Mouse (Mus musculus) urinary bladder, postnatal 4 days (tissue): ENCODE results near the gene Gm28036.

ENCODE experiments used
- DNase-seq, 2 experiments: peaks; one replicate each; pipeline ENCODE4 v3.0.0; 2021 to 2022; ENCODE audit warnings: low spot score in 2 of 2

The Gm28036 gene

DNA sequence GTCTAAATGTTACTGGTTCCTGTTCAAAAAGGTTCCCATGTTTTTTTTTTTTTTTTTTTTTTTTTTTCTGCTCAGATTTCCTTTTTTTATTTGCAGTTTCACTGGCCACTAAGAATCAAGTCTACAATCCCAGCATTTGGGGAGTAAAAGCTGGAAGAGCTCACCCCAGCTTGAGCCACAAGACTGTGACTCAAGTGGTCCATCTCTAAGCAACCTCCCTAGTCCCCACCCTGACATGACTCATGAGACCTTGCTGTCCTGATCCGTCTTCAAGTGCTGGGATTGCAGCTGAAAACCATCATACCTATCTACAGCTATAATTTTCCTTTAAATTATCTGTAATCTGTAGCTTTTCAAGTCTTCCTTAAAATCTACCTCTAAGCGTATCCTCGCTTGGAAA is 42.4 kb downstream of the Gm28036 start:
- no peak for DNase-seq

DNA sequence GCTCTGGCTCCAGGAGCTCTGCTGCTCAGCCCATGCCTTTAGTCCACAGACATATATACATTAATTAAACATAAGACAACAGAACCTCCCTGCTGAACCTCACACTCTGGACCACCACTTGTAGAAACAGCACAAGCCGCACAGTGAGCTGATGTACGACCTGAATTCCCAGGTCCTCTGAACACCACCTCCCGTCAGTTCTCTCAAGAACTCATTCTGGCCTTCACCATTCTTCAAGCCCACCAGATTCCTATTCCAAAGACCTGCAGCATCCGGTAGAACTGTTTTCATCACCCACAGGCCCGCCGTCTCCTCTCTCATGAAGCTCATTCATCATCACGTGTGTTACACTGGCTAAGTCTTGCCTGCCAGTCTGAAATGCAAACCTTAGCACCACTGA is 46.5 kb downstream of the Gm28036 start:
- DNase-seq: no peak

- DNase-seq: no peak
Observed at GRCm38 (mm10) chr2:156079674-156080073, 47.2 kb downstream of the Gm28036 start.

GRCm38 (mm10) chr2:156079183-156079560 is 47.7 kb downstream of the Gm28036 start:
- no peak for DNase-seq

DNA sequence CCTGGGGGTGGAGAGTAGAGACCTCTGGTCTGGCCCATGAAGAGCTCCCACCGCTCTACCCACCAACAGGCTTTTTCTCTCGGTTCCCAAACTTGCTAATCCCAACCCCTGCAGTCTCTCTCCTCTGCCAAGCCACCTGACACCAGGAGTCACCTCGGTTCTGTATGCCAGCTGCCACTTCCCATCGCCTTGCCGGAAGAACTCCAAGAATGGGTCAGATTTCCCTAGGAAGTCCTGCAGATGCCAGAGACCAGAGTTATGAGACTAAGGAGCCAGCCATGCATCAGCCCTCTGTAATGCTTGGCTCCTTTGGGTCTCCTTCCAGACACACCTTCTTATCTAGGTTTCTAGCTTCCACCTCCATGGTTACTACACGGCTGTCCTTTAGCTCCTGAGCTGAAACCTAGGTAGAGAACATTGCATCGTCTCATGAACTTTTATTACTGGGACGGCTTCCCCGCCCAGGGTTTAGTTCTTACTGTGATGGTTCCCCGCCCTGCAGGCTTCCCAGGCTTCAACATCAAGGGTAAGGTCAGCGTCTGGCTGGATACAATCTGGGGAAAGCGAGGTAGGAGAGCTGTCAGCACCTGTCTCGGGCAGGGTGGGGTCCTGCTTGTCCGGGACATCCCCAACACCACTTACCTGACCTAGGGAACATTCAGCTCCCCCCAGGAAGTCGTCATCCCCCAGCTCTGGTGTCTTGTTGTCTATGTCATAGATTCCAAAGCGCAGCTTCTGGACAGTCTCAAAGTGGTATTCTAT is 48.3 kb downstream of the Gm28036 start:
- DNase-seq: no peak

DNA sequence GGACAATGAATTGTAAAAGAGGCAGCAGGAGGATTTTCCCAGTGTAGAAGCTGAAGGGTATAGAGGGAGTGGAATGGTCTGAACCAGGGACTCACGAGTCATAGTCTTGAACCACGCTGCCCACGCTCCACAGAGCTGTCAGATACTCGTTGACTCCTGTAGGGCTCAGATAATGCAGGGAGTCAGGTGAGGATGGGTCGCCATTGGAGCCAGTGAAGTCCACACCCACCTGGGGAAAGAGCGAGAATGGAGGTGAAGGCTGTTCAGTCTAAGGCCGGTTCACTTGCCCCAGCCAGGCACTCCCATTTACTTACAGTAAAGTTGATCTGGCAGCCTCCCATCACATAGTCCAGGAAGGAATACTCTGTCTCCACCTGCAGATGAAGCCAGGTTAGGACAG is 49.4 kb downstream of the Gm28036 start:
- DNase-seq: no peak

DNA sequence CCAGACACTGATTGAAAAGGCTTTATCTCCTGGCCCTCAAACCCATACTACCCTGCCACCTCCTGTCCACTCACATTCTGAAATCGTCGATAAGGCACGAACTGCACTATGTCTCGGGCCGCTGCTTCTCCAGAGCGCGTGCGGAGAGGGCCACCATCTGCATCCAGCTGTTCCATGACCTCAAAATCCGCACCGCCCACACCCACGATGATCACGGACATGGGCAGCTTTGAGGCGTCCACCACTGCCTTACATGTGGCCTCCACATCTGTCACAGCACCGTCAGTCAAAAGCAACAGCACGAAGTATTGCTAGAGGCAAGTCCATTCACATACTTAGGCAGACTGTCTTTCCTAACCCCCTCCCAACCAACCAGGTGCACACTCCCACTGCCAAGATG is 53.2 kb downstream of the Gm28036 start:
- DNase-seq: no peak

DNA sequence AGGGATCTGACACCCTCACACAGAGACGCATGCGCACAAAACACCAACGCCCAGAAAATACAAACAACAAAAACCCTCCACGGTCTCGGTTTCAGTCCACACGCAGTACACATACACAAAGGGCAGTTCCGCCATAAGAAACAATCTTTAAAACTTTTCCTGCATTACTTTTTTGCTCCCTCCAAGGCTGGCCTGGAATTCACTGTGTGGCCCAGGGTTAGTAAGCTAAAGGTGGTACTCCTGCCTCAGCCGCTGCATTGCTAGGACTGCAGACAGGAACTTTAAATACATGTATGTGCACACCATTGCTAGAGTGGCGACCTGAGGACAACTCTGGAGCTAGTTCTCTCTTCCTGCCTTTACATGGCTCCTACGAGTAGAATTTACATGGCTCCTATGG is 55.7 kb downstream of the Gm28036 start:
- no peak for DNase-seq

GRCm38 (mm10) chr2:156067916-156068315 is 59.0 kb downstream of the Gm28036 start:
- DNase-seq: no peak

DNA sequence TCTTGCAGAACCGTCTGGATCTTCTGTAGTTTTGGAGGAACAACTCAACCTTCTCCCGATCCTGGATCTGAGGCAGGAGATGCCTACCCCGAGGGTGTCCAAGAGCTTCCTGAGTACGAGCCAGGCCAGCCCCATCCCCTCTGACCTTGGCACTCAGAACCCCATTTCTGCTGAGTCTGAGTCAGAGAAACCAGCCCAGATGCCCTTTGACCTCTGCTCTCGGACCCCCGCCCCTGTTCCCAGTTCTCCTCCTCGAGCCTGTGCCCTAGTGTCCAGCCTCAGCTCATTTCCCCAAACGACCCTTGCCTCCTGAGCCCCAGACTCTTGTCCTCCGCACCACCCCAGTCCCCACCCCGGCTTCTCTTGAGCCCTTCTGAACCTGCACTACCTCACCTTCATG is 60.8 kb downstream of the Gm28036 start:
- no peak for DNase-seq

DNA sequence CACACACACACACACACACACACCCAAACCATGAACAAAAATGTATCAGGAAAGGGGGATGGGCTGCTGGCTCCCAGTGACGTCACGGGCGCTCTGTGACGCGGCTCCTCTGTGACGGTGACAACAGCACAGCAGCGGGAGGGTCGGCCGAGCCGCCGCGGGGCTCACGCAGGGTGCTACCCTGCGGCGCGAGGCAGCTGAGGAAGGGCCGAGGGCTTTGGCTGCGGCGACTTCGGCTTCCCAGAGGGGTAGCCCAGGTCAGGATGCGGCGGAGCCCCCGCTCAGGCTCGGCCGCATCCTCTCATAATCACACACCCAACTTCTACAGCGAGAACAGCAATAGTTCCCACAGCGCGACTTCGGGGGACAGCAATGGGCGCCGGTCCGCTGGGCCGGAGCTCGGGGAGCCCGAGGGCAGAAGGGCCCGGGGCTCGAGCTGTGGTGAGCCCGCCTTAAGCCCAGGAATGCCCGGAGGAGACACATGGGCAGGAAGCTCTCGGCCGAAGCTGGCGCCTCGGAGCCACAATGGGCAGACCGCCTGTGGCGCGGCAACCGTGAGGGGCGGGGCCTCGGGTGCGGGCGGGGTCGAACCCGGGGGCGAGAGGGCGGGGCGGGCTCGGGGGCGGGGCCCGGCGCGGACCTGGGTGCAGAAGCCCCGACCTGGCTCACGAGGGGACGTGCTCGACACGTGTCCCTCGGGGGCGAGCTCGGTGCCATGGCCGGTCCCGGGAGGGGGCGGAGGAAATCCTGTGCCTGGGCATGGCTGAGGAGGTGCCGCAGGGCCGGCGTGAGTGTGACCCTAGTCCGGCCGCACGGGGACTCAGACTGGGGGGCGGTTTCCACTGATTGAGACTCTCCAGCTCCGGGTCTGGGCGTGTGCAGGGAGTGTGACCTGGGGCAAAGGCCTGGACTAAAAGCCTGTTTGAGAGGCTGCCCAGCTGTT is 61.5 kb downstream of the Gm28036 start, which contains the start of gene Spag4:
TSS of gene Spag4 (plus strand) at position 77 of the 943 bp plus-strand sequence.
- peak; percentile 61 to 79 for DNase-seq

DNA sequence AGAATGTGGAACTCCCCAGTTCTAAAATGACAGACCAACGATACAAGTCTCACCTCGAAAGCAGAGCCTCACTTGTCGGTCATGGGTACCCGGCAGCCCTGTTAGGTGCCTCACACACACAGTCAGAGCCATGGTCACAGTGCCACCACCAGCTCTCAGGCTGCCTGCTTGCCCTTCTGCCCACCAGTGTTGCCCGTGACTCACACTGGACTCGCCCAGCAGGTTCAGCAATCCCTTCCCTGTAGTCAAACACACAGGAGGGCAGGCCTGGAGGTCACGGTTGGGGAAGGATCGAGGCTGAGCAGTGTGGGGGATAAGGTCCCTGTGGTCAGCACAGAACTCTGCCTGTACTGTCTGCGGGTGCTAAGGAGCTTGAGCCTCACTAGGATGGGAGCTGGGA is 74.1 kb downstream of the Gm28036 start, which contains the start of gene Fer1l4:
TSS of gene Fer1l4 (minus strand) at position 132 of the 400 bp plus-strand sequence.
- no peak for DNase-seq

DNA sequence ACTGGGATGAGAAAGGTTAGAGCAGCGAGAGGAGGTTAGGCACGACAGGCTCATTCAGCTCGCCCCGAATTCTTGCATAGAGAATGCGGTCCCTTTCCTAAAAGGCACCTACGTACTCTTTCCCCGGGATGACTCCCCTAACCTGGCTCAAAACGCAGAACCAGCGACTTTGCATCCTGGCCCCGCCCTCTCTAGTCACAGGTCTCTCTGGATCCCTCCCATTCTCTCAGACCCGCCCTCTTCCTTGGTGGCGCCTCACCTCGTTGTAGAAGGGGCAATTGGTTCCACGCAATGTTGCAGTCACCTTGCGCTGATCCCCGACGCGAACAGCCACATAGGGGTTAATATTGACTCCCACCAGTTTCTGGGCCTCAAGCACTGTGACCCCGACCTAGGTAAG is 79.0 kb downstream of the Gm28036 start:
- no peak for DNase-seq

- no peak for DNase-seq
Observed at GRCm38 (mm10) chr2:156042903-156043302, 84.0 kb downstream of the Gm28036 start.

DNA sequence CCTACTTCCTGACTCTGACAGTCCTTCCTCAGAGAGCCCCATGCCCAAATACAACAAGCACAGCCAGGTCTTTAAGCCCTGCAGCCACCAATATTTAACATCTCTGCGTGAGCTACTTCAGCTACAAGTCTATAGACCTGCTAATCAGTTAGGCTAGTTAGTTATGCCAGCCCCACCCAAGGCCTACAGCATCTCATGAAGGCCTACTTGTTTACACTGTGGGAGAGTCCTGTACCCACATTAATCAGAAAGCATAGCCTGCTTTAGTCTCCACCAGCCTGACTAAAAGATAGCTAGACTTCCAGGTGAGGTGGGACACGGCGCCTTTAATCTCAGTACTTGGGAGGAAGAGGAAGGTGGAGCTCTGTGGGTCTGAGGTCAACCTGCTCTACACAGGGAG is 87.5 kb downstream of the Gm28036 start:
- no peak for DNase-seq

GRCm38 (mm10) chr2:156025482-156025881 is 101.4 kb downstream of the Gm28036 start:
- DNase-seq: no peak
